In genomic region chr1:78217151-78218034, GRCm38 (mm10) we compare ENCODE assay signal across 7 mouse cellular contexts. TPM values are rescaled to one million over a fixed set of nuclear protein-coding genes. Genes with fewer than 3 reads are reported as not detected.
DNase-seq lines count a peak whose midpoint lies in the region; ATAC-seq lines count a peak whose summit lies in the region.

No protein-coding gene starts in this region.

- peak overlapping the region; percentile 94 for H3K4me2 ChIP-seq in embryonic facial prominence, embryonic 11.5 days (ENCODE audit: low read depth, low read length)
- H3K4me2 ChIP-seq in hindbrain, embryonic 11.5 days (replicated peaks; ENCODE audit: low read depth, low read length), result peak overlapping the region; percentile 95
- peak overlapping the region; percentile 95 for H3K4me2 ChIP-seq in lung, embryonic 16.5 days (ENCODE audit: low read depth, low read length)

- H3K4me1 ChIP-seq in embryonic facial prominence, embryonic 11.5 days (ENCODE audit: control insufficient read depth, insufficient read depth, low read length), result peaks cover 5% of the 10 kb centered on the region
- peaks cover 12% of the 10 kb centered on the region; the same call in 1 of the 2 replicates for H3K4me1 ChIP-seq in hindbrain, embryonic 11.5 days (replicated peaks; ENCODE audit: control insufficient read depth, insufficient read depth, low read length)
- peaks cover 14% of the 10 kb centered on the region for H3K4me1 ChIP-seq in lung, embryonic 16.5 days (replicated peaks; ENCODE audit: control insufficient read depth, insufficient read depth, low read length)

- peak; percentile 43 for DNase-seq in retina, embryonic 14.5 days (ENCODE audit: low spot score)
- DNase-seq in retina, postnatal 1 day, result no peak
- peak; percentile 58 for DNase-seq in embryonic facial prominence, embryonic 11.5 days (ENCODE audit: low spot score)
- peak; percentile 64 for DNase-seq in hindbrain, embryonic 11.5 days (ENCODE audit: low spot score)
- DNase-seq in yolk sac, embryonic 10.5 days (ENCODE audit: low spot score), result no peak
- no peak for DNase-seq in gastrocnemius, postnatal 10 days

- no peak overlapping the region for H3K27ac ChIP-seq in embryonic facial prominence, embryonic 11.5 days (replicated peaks; ENCODE audit: low read depth, low read length)
- H3K27ac ChIP-seq in hindbrain, embryonic 11.5 days (ENCODE audit: low read depth, low read length), result no peak overlapping the region
- H3K27ac ChIP-seq in lung, embryonic 16.5 days (ENCODE audit: low read length), result no peak overlapping the region

- H3K27me3 ChIP-seq in embryonic facial prominence, embryonic 11.5 days (ENCODE audit: control insufficient read depth, insufficient read depth, low read length), result peaks cover 61% of the 10 kb centered on the region
- peaks cover 69% of the 10 kb centered on the region for H3K27me3 ChIP-seq in hindbrain, embryonic 11.5 days (ENCODE audit: control insufficient read depth, insufficient read depth, low read length)
- H3K27me3 ChIP-seq in lung, embryonic 16.5 days (ENCODE audit: control insufficient read depth, insufficient read depth, low read depth, low read length), result peaks cover 87% of the 10 kb centered on the region

- WGBS in embryonic facial prominence, embryonic 11.5 days, result 0% methylated on average over 67 of the region's 79 CpGs
- under 1% methylated on average over 77 of the region's 79 CpGs for WGBS in hindbrain, embryonic 11.5 days
- WGBS in lung, embryonic 16.5 days, result under 1% methylated on average over 53 of the region's 79 CpGs

- no peaks in the 10 kb centered on the region for H3K36me3 ChIP-seq in embryonic facial prominence, embryonic 11.5 days (replicated peaks; ENCODE audit: control insufficient read depth, insufficient read depth, low read depth, low read length)
- H3K36me3 ChIP-seq in hindbrain, embryonic 11.5 days (ENCODE audit: control insufficient read depth, insufficient read depth, low read length), result no peaks in the 10 kb centered on the region
- no peaks in the 10 kb centered on the region for H3K36me3 ChIP-seq in lung, embryonic 16.5 days (ENCODE audit: control insufficient read depth, insufficient read depth, low read length)

- peak; percentile 36; the same call in 1 of the 2 replicates for ATAC-seq in embryonic facial prominence, embryonic 11.5 days (replicated peaks; ENCODE audit: insufficient number of reproducible peaks, low FRiP score, low TSS enrichment, low read depth)
- ATAC-seq in hindbrain, embryonic 11.5 days (ENCODE audit: low FRiP score), result peak; percentile 51
- peak; percentile 70 for ATAC-seq in lung, embryonic 16.5 days (ENCODE audit: low read depth)

- peak overlapping the region; percentile 61 for H3K4me3 ChIP-seq in embryonic facial prominence, embryonic 11.5 days (ENCODE audit: low read depth, low read length)
- H3K4me3 ChIP-seq in hindbrain, embryonic 11.5 days (ENCODE audit: low read depth, low read length), result peak overlapping the region; percentile 47
- peak overlapping the region; percentile 64 for H3K4me3 ChIP-seq in lung, embryonic 16.5 days (ENCODE audit: low read length)

- no peaks in the 10 kb centered on the region for H3K9me3 ChIP-seq in embryonic facial prominence, embryonic 11.5 days (replicated peaks; ENCODE audit: control insufficient read depth, low read length)
- H3K9me3 ChIP-seq in hindbrain, embryonic 11.5 days (ENCODE audit: control insufficient read depth, low read length), result no peaks in the 10 kb centered on the region
- no peaks in the 10 kb centered on the region for H3K9me3 ChIP-seq in lung, embryonic 16.5 days (ENCODE audit: control insufficient read depth, low read length)

- peak overlapping the region; percentile 59 for H3K9ac ChIP-seq in embryonic facial prominence, embryonic 11.5 days (replicated peaks; ENCODE audit: low read length)
- peak overlapping the region; percentile 54; the same call in 1 of the 2 replicates for H3K9ac ChIP-seq in hindbrain, embryonic 11.5 days (ENCODE audit: low read depth, low read length)
- peak overlapping the region; percentile 64 for H3K9ac ChIP-seq in lung, embryonic 16.5 days (ENCODE audit: low read length)

RNA-seq across cellular contexts. Expression of gene Pax3, which starts 20.5 kb away (rescaled TPM):
- polyA plus RNA-seq in embryonic facial prominence, embryonic 11.5 days (2014; fragmentation: Nextera tagmentation; extraction: Ambion mirVana), result 16.2 and 17.3 TPM in 2 replicates
- 48.3 and 49.2 TPM in 2 replicates for polyA plus RNA-seq in hindbrain, embryonic 11.5 days (2014; fragmentation: Nextera tagmentation; extraction: Ambion mirVana)
- not detected in 2 replicates for polyA plus RNA-seq in lung, embryonic 16.5 days (2015; fragmentation: Nextera tagmentation; extraction: Ambion mirVana)
- total RNA-seq in gastrocnemius, postnatal 10 days (2021), result under 1 TPM in 1 of 2 experiments, not detected in 1; 0.07 TPM

Comparison
In these comparisons a context has a peak if more than half of its experiments do, and no peak if none do; other contexts are left out.
1. DNase-seq: peak in retina, embryonic 14.5 days (single experiment), embryonic facial prominence, embryonic 11.5 days (single experiment) and hindbrain, embryonic 11.5 days (single experiment); none in retina, postnatal 1 day (single experiment), yolk sac, embryonic 10.5 days (single experiment) and gastrocnemius, postnatal 10 days (single experiment).
2. RNA of gene Pax3, which starts 20.5 kb away (polyA plus RNA-seq): 48.3 to 49.2 TPM in hindbrain, embryonic 11.5 days and 16.2 to 17.3 TPM in embryonic facial prominence, embryonic 11.5 days; not detected in lung, embryonic 16.5 days; every median in the first group is over 10 times any median in the second.
3. Peak in every context shown above with its lines, with median percentiles within 50 percentile points of each other: ATAC-seq, H3K4me2 ChIP-seq, H3K4me3 ChIP-seq and H3K9ac ChIP-seq.